Mouse (Mus musculus): ENCODE data around the gene Gucy1b2.

GRCm38 (mm10) chr14:62350186-62350585 is 105.9 kb downstream of the Gucy1b2 start:
- TF ChIP-seq EP300 (IDR thresholded peaks at IDR 0.05; ENCODE audit: low read depth) (no peak), CTCF (IDR thresholded peaks at IDR 0.05; ENCODE audit: low read depth) (no peak)

All from heart, postnatal 0 days (tissue).